Mouse (Mus musculus) v-Abl transformed pro-B cells (cell line): ENCODE data around the gene Wnt7b.

Source experiments
- in situ Hi-C, 2 experiments: fragments of 400-800 bp; cut with MboI; formaldehyde crosslinking; loops; one replicate each; pipeline ENCODE4 v1.15.1; 2025; ENCODE audit not compliant: unreplicated experiment in 2 of 2

Gene Wnt7b

GRCm38 (mm10) chr15:85576511-85577440 lies 5.5 kb downstream of the Wnt7b start:
- in situ Hi-C loops, result loop anchor here in 1 of 2 experiments (5.0 kb wide), 1 partner anchor 84 kb away; no protein-coding TSS in a partner anchor

GRCm38 (mm10) chr15:85576110-85576509 lies 6.2 kb downstream of the Wnt7b start:
- in situ Hi-C loops, result loop anchor here in 1 of 2 experiments (5.0 kb wide), 1 partner anchor 84 kb away; no protein-coding TSS in a partner anchor

GRCm38 (mm10) chr15:85574558-85574957 lies 7.7 kb downstream of the Wnt7b start:
- in situ Hi-C loops, result no loop called here

- in situ Hi-C loops, result no loop called here
Measured at GRCm38 (mm10) chr15:85574086-85574485, 8.2 kb downstream of the Wnt7b start.

DNA sequence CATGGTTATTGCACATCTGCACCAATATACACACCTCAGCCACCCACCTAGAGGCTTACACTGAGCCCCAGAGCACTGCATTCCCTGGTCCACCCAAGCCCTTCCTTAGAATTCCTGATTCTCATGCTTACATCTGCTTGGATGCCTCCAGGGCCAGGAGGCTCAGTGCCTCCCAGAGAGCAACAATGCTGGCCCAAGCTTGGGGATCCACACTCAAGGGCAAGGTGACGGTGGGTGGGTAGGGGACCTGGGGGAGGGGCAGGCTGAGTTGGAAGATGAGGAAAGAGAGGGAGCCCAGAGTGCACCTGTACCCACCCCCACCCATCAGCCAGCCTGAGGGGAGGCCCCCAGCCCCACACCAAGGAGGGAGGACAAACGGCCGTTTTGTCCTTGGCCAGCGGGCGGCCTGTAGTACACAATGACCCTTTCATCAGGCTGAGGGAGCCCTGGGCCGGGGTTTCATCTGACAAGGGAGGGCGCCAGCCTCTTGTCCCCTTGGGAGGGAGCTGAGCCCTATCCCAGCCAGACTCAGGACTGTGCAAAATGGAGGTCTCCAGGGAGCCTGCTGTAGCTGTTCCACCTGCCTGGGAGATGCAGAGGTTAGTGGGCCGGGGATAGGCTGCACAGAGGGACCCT lies 9.5 kb downstream of the Wnt7b start:
- in situ Hi-C loops, result no loop called here

DNA sequence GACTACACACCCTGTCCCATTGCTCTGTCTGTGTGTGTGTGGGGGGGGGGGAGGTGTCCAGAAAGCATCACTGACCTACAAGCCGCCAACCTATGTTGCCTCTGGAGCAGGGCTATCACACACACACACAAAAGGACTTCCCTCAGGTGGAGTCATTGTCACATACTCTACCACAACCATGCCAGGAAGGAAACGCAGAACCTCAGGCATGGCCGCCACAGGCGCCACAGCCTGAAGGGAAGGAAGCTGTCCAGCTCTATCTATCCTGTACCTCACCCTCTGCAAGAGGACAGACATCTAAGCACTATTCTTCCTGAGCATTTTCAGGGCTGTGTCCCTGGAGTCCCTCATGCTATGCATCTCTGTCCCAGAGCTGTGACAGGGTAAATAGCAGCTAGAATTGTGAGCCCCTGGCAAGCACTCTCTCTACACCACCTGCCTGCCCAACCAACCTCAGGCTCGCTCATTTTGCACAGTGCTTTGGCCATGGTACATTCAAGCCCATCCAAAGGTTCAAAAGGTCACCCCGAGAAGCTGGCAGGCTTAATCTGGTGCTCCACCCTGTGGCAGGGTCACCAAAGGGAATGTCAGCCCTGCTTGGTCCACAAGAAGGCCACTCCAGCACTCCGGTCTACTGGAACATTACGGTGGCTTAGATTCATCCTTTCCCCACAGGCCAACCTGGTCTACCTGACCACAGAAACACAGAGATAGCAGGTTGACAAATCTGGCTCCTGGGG lies 12.1 kb downstream of the Wnt7b start:
- in situ Hi-C loops, result no loop called here

DNA sequence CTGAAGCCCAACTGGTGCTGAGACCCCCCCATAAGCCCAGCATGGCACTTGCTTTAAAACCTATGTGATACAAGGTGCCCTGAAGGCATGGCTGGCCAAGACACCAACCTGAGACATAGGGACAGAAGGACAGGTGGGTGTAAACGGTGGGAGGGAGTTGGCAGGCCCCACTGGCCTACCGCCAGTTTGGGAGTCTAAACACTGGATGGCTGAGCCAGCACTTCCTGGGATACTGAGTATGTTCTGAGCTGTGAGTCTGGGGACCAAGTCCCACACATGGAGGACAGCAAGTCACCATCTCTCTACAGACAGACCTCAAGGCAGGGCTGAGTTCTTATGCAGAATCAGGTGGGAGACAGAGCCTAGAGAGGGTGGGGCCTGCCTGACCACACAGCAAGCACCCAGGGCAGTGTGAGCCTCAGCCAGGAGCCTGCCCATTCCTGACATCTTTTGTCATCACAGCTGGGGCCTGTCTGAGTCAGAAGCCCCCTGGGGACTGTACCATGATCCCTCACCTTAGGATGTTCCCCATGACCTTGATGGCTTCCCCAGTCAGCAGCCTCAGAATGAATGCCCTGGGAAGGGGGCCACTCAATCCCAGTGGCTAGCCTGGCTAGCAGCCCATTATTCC lies 13.0 kb downstream of the Wnt7b start:
- in situ Hi-C loops, result no loop called here

DNA sequence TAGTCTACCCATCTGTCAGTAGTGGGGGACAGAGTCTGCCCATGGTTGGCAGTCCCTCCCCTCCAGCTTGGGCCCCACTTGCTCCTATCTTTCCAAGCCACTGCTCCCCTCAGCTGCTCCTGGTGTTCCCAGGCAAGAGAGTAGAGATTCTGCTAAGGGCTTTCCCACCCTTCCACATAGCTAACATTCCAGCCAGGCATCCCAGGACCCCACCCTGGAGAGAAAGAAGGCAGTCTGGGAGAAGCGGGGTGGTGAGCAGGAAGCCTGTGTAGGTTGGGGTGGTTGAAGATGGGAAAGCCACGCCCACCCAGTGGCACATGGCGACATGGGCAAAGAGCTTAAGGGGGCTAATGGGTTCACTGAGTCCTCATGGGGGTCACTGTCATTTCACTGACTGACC lies 13.9 kb downstream of the Wnt7b start:
- in situ Hi-C loops, result no loop called here

- in situ Hi-C loops, result no loop called here
Measured at GRCm38 (mm10) chr15:85564966-85565365, 17.3 kb downstream of the Wnt7b start.

- in situ Hi-C loops, result no loop called here
Measured at GRCm38 (mm10) chr15:85564034-85564769, 18.1 kb downstream of the Wnt7b start.

DNA sequence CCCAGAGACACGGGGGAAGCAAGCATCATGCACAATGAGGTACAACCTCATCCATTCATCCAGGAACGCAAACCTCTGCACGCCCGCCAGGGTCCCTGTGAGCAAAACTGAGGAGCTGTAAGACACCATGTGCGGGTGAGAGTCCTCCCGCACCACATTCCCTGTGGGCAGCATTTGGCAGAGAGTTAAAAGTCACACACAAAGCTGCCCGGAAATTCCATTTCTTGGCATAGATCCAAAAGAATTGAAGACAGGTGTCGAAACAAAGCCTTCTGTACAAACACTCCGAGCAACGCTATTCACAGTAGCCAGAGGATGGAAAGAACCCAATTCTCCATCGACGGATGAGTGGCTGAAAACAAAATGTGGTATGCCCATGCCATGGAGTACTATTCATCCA lies 20.3 kb downstream of the Wnt7b start:
- in situ Hi-C loops, result no loop called here

DNA sequence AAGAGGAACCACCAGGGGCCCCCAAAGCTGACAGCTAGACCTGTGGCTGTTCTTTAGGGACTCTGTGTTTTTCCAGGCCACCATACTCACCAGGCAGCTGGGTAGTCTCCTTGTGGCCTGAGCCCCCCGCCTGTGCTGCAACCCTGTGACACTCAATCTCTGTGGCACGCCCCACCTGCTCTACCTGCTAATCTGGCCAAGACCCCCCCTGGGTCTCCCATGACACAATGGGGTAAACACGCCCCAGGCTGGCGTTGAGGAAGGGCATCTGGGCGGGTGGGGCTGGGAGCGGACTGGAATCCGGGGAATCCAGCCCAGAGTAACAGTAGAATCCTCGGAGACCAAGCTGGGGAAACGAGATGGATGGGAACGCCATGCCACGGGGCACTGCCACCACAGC lies 21.4 kb downstream of the Wnt7b start:
- in situ Hi-C loops, result no loop called here

- in situ Hi-C loops, result no loop called here
Measured at GRCm38 (mm10) chr15:85558840-85559540, 23.3 kb downstream of the Wnt7b start.

DNA sequence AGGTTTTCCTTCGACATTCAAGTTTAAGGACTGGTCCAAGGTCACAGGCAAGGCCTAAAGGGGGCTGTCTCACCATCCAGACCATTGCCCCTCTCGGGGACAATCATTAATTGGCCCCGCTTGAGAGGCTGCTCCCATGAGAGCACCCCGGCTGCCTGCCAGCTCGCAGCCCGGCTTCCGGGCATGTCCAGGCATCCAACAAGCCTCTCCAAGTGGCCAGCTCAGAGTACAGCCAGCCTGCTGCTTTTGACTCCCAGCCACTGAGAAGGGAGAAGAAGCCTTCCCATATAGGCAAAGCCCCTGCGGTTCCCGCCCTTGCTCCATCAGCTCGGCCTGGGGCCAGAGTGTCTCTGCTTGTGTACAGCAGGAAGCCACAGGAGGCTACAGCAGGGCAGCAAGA lies 26.5 kb downstream of the Wnt7b start:
- in situ Hi-C loops, result no loop called here

- in situ Hi-C loops, result no loop called here
Measured at GRCm38 (mm10) chr15:85553421-85553820, 28.9 kb downstream of the Wnt7b start.

GRCm38 (mm10) chr15:85546500-85546899 lies 35.8 kb downstream of the Wnt7b start:
- in situ Hi-C loops, result no loop called here

DNA sequence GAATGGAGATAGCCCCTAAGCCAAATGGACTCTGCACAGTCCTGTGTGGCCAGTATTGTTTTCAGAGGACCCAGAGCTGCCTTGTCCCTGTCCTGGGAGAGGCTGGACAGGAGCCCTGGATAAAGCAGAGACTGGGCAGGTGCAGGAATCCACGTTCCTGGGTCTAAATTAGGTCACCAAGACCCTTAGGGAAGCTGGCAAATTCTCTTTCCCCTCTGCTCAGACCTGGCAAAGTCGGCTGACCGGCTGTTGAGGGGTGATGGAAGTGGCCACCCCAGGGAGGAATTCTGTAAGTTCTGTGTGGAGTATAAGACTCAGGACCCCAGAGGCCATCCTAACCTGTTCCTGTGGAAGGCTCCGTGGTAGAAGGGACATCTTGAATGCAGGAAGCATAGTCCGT lies 36.9 kb downstream of the Wnt7b start:
- in situ Hi-C loops, result no loop called here

GRCm38 (mm10) chr15:85538170-85538569 lies 44.1 kb downstream of the Wnt7b start:
- in situ Hi-C loops, result no loop called here

- in situ Hi-C loops, result no loop called here
Measured at GRCm38 (mm10) chr15:85537151-85537550, 45.1 kb downstream of the Wnt7b start.
